Mouse (Mus musculus): ENCODE measurements around the gene Eif4a2.

GRCm38 (mm10) chr16:23135421-23136149 is 28.3 kb downstream of the Eif4a2 start:
- no peak for TF ChIP-seq EP300 (optimal IDR thresholded peaks at IDR 0.05)
- peak; percentile 92 for TF ChIP-seq CTCF (IDR thresholded peaks at IDR 0.05; ENCODE audit: low read depth)

Measured in stomach, postnatal 0 days (tissue).